Mouse (Mus musculus) MEL (cell line): ENCODE data around the gene Foxr1. TPM values are rescaled to one million over a fixed set of nuclear protein-coding genes. Genes with fewer than 3 reads are reported as not detected.

Experiments
- DNase-seq: peaks from one replicate; pipeline ENCODE4 v3.0.0; 2011; ENCODE audit warnings: low read depth, low spot score
- H3K27ac ChIP-seq: 2 replicates; pipeline ENCODE4 v1.5.1; 2012; ENCODE audit warnings: low read depth, mild to moderate bottlenecking, control low read depth, low read length, moderate library complexity; ENCODE audit not compliant: control insufficient read depth
- H3K27me3 ChIP-seq, 2 experiments: fragments of 150-350 bp in 1 of 2; sonication (generic) in 1 of 2; 2 replicates each; pipeline ENCODE4 v1.6.1; 2012; ENCODE audit warnings: low read length in 2 of 2, mild to moderate bottlenecking in 2 of 2, improper control_type of control experiment in 1 of 2, moderate library complexity in 1 of 2; ENCODE audit not compliant: insufficient read depth in 2 of 2, control insufficient read depth in 1 of 2
- H3K36me3 ChIP-seq, 2 experiments: 2 replicates each; pipeline ENCODE4 v1.6.1; 2012 to 2014; ENCODE audit warnings: low read length in 2 of 2, improper control_type of control experiment in 1 of 2, inconsistent platforms in 1 of 2, mild to moderate bottlenecking in 1 of 2; ENCODE audit not compliant: insufficient read depth in 2 of 2, control insufficient read depth in 1 of 2
- H3K4me1 ChIP-seq, 2 experiments: fragments of 150-350 bp in 1 of 2; sonication (generic) in 1 of 2; 2 replicates each; pipeline ENCODE4 v1.6.1; 2012; ENCODE audit warnings: low read length in 2 of 2, improper control_type of control experiment in 1 of 2, mild to moderate bottlenecking in 1 of 2; ENCODE audit not compliant: insufficient read depth in 2 of 2, control insufficient read depth in 1 of 2
- H3K4me3 ChIP-seq, 2 experiments: fragments of 150-350 bp in 1 of 2; sonication (generic) in 1 of 2; 2 replicates each; pipeline ENCODE4 v1.5.1; 2012; ENCODE audit warnings: low read depth in 2 of 2, low read length in 2 of 2, mild to moderate bottlenecking in 2 of 2, moderate library complexity in 2 of 2, control low read depth in 1 of 2, improper control_type of control experiment in 1 of 2; ENCODE audit not compliant: control insufficient read depth in 1 of 2, insufficient read depth in 1 of 2
- H3K79me2 ChIP-seq: 2 replicates; pipeline ENCODE4 v1.6.1; 2012; ENCODE audit warnings: mild to moderate bottlenecking, low read length, moderate library complexity; ENCODE audit not compliant: control insufficient read depth, poor library complexity, insufficient read depth
- H3K9ac ChIP-seq: 2 replicates; pipeline ENCODE4 v1.6.1; 2012; ENCODE audit warnings: low read depth, mild to moderate bottlenecking, control low read depth, low read length, moderate library complexity; ENCODE audit not compliant: control insufficient read depth, poor library complexity, severe bottlenecking
- H3K9me3 ChIP-seq: fragments of 150-350 bp; sonication (generic); replicated peaks from 2 replicates; pipeline ENCODE4 v1.6.1; 2012; ENCODE audit warnings: mild to moderate bottlenecking, low read length, improper control_type of control experiment, moderate library complexity; ENCODE audit not compliant: insufficient read depth
- BHLHE40 ChIP-seq: IDR thresholded peaks from 2 replicates; pipeline ENCODE4 v1.6.1; 2012; ENCODE audit warnings: low read depth, mild to moderate bottlenecking, inconsistent platforms, low read length, improper control_type of control experiment, borderline replicate concordance
- ELF1 ChIP-seq: IDR thresholded peaks from 2 replicates; pipeline ENCODE4 v1.6.1; 2014; ENCODE audit warnings: low read depth, mild to moderate bottlenecking, inconsistent platforms, low read length, improper control_type of control experiment, moderate library complexity
- GATA1 ChIP-seq: IDR thresholded peaks from 2 replicates; pipeline ENCODE4 v1.6.1; 2011; ENCODE audit warnings: low read depth, low read length, improper control_type of control experiment
- HCFC1 ChIP-seq: IDR thresholded peaks from 2 replicates; pipeline ENCODE4 v1.6.1; 2012; ENCODE audit warnings: low read depth, mild to moderate bottlenecking, inconsistent platforms, low read length, improper control_type of control experiment, moderate library complexity
- MAFK ChIP-seq: IDR thresholded peaks from 2 replicates; pipeline ENCODE4 v1.6.1; 2011; ENCODE audit warnings: low read depth, mild to moderate bottlenecking, low read length, improper control_type of control experiment, borderline replicate concordance
- MAX ChIP-seq: IDR thresholded peaks from 2 replicates; pipeline ENCODE4 v1.6.1; 2011; ENCODE audit warnings: low read length, improper control_type of control experiment
- MEF2A ChIP-seq: IDR thresholded peaks from 2 replicates; pipeline ENCODE4 v1.6.1; 2014; ENCODE audit warnings: low read depth, mild to moderate bottlenecking, inconsistent platforms, low read length, improper control_type of control experiment; ENCODE audit not compliant: poor library complexity, insufficient replicate concordance, severe bottlenecking; ENCODE audit errors: extremely low read depth
- MXI1 ChIP-seq: IDR thresholded peaks from 2 replicates; pipeline ENCODE4 v1.6.1; 2011; ENCODE audit warnings: mild to moderate bottlenecking, low read depth, low read length, improper control_type of control experiment
- MYC ChIP-seq: IDR thresholded peaks from 2 replicates; pipeline ENCODE4 v1.6.1; 2011; ENCODE audit warnings: low read depth, mild to moderate bottlenecking, low read length, improper control_type of control experiment, moderate library complexity
- SMC3 ChIP-seq: IDR thresholded peaks from 2 replicates; pipeline ENCODE4 v1.6.1; 2011; ENCODE audit warnings: low read depth, low read length, improper control_type of control experiment
- USF1 ChIP-seq: IDR thresholded peaks from 2 replicates; pipeline ENCODE4 v1.6.1; 2014; ENCODE audit warnings: low read depth, mild to moderate bottlenecking, inconsistent platforms, low read length, improper control_type of control experiment, moderate library complexity
- USF2 ChIP-seq, 2 experiments: IDR thresholded peaks; 2 replicates each; pipeline ENCODE4 v1.6.1; 2011 to 2012; ENCODE audit warnings: improper control_type of control experiment in 2 of 2, low read length in 2 of 2, borderline replicate concordance in 1 of 2, inconsistent platforms in 1 of 2, low read depth in 1 of 2, mild to moderate bottlenecking in 1 of 2; ENCODE audit not compliant: insufficient read depth in 1 of 2
- polyA plus RNA-seq, 2 experiments: library from polyadenylated mRNA; stranded (reverse) in 1 of 2; unstranded in 1 of 2; fragments of >175 nt in 1 of 2; fragments of >200 nt in 1 of 2; gene quantifications; 2 replicates each; pipeline versions ENCODE4 v1.2.1 to v1.2.4; 2012; ENCODE audit warnings: low replicate concordance in 2 of 2, low read depth in 1 of 2; ENCODE audit not compliant: insufficient read length in 2 of 2, insufficient read depth in 1 of 2, missing spikeins in 1 of 2
- total RNA-seq: library from RNA; depleted of rRNA; stranded (reverse); fragments of 300-350 nt; gene quantifications from 2 replicates; pipeline ENCODE4 v1.2.3, GENCODE M21; 2012

Gene Foxr1
- total and polyA plus RNA-seq, 3 experiments, result 0.07 to 0.08 TPM; not detected in 1

GRCm38 (mm10) chr9:44468800-44469199 lies 27.9 kb upstream of the Foxr1 start:
- H3K27me3 ChIP-seq, result peaks cover 33 to 35% of the 10 kb centered on the region in 2 experiments
- H3K4me3 ChIP-seq, result no peak overlapping the region
- no peaks in the 10 kb centered on the region for H3K79me2 ChIP-seq
- no peak overlapping the region for H3K27ac ChIP-seq
- TF ChIP-seq MAX (no peak), ELF1 (no peak), HCFC1 (no peak)
- TF ChIP-seq, all 39 proteins: peak for 0
- no peaks in the 10 kb centered on the region for H3K9me3 ChIP-seq
- no peaks in the 10 kb centered on the region for H3K36me3 ChIP-seq
- no peak overlapping the region for H3K9ac ChIP-seq
- DNase-seq, result no peak
- H3K4me1 ChIP-seq, result no peaks in the 10 kb centered on the region

- DNase-seq, result no peak
- Histone ChIP-seq H3K9ac (no peak overlapping the region), H3K79me2 (no peaks in the 10 kb centered on the region), H3K4me1 (no peaks in the 10 kb centered on the region), H3K9me3 (no peaks in the 10 kb centered on the region)
- TF ChIP-seq GATA1 (no peak), MXI1 (no peak)
- TF ChIP-seq, all 39 proteins: peak for 0
- Histone ChIP-seq H3K4me3 (no peak overlapping the region), H3K36me3 (no peaks in the 10 kb centered on the region), H3K27me3 (peaks cover 33 to 35% of the 10 kb centered on the region in 2 experiments), H3K27ac (no peak overlapping the region)
Measured at GRCm38 (mm10) chr9:44468224-44468623, 27.3 kb upstream of the Foxr1 start.

GRCm38 (mm10) chr9:44461950-44462349 lies 21.0 kb upstream of the Foxr1 start:
- Histone ChIP-seq H3K4me3 (no peak overlapping the region), H3K27me3 (peaks cover 18 to 24% of the 10 kb centered on the region in 2 experiments)

More at GRCm38 (mm10) chr9:44461950-44462349, 21.0 kb upstream of the Foxr1 start:
- no peak overlapping the region for H3K27ac ChIP-seq
- no peaks in the 10 kb centered on the region for H3K4me1 ChIP-seq
- no peak overlapping the region for H3K9ac ChIP-seq
- TF ChIP-seq ELF1 (no peak), MEF2A (no peak), MAFK (no peak), MYC (no peak), SMC3 (no peak), USF1 (peak; percentile 86), USF2 (IDR thresholded peaks at IDR 0.05; ENCODE audit: borderline replicate concordance in 1 of 2, insufficient read depth in 1 of 2, low read depth in 1 of 2, low read length in 2 of 2) (peak in 1 of 2 experiments; percentile 46; a peak in 1 of 4 replicates), BHLHE40 (peak; percentile 68)
- H3K79me2 ChIP-seq, result no peaks in the 10 kb centered on the region
- H3K9me3 ChIP-seq, result no peaks in the 10 kb centered on the region
- no peaks in the 10 kb centered on the region for H3K36me3 ChIP-seq
- DNase-seq, result no peak
